Mouse (Mus musculus): ENCODE measurements around the gene Acss3.

Gene Acss3

DNA sequence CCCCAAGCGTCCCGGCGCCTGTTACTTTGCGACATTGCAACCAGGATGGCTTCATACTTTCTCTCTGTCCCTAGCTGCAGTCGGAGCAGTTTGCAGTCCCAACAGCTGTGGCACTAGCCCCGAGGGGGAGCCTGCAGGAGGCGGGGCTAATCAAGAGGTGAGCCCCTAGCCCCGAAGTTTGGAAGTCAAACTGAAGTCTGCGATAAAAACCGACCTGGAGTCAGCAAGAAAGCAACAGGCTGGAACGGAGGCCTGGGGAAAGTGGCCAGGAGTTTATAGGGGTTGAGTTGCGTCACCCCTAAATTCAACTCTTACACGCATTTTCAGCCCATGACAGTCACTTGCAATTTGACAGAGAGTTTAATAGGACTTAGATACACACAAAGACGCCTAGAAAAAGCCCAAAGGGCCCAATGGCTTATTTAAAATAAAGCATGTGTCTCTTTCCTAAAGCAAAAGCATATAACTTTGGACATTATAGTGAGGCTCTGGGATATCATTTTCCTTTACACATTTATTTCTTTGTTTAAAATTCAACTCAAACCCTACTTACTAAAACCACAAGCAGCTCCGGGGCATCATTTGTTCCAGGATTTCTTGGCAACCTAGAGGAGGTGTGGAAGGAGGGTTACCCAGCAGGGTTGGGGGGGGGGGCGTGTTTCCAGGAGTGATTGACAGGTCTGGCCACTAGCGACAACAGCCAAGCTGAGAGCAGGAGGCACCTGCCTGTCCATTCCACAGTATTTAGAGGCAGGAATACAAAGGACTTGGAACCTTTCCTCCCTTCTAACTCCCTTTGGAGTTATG is at the start of gene Acss3:
Gene Acss3 (minus strand): TSS at position 140 of the 807 bp plus-strand sequence.
- peak; percentile 55 for DNase-seq (ENCODE audit: low spot score)

DNA sequence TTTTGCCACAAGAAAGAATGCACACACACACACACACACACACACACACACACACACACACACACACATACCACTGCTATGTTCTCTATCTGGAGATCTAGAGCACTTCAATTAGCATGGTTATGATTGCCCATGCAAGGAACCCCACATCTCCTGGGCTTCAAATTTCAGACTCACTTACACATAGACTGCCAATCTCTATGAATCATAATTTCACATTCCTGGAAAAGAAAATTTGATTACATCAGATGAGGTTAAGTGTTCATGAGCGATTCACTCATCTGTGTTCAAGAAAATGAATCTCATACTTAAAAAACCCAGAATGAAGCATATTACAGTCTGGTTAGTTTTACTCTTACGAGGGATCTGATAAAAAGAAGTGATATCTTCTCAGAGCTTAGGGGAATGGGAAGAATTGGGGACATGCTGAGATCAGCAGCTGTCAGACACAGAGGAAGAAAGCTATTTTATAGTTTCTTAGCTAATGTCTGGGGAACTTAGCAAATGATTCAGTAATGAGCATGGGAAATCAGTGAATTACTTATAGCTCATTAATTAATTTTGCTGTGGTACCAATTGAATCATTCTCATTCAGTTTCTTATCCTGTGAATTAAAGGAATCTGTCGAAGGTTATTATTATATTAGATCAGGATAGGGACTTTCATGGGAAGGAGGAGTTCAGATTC is 48.7 kb upstream of the Acss3 start:
- no peak for DNase-seq (ENCODE audit: low spot score)

DNA sequence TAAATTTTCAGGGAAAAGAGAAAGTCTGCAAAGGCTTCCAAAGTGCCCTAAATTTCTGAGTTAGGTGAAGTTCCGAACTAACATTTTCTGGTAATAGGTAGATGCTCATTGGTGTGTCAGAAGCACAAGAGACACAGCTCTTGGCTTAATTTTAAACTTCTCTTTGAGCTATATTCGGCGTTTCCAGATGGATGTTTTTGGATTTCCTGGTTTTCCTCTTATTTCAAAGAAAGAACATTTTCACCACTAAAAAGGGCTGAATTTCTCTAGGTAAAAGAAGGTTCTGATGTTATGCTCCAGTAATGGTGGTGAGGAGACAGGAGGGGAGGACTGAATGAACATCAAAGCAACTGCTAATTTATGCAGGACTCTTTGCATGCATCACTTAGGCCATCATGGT is 43.0 kb upstream of the Acss3 start:
- no peak for DNase-seq (ENCODE audit: low spot score)

DNA sequence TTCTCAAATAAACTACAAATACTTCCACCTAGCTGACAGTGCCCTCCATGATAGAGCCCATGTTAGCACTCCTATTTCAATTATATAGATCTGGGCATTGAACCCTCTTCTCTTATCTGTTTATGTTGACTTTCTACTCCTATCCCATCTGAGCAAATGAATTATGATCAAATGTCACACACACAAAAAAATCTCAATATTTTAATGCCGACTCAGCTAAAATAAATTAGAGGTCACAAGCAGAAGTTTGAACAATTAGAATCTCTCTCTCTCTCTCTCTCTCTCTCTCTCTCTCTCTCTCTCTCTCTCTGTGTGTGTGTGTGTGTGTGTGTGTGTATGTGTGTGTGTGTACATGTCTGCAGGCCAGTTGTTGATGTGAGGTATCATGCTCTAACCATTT is 25.3 kb upstream of the Acss3 start:
- no peak for DNase-seq (ENCODE audit: low spot score)

DNA sequence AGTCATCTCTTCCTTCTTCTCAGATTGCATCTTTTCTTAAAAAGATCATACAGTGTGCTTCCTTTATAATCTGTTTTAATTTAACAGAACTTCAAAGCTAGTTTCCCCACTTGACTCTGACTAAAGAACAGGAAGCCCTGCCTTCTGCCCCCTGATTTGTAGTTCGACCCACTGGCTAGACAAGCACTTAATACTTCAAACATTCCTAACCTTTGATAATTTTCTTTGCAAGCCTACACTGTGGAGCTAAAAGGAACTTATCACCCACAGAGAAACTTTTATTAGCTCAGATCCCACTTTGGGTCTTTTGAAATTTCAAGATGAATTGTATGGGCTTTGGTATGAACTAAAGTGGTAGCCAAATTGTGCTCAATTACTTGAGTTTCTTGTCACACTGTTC is 20.5 kb upstream of the Acss3 start:
- DNase-seq (ENCODE audit: low spot score), result no peak

DNA sequence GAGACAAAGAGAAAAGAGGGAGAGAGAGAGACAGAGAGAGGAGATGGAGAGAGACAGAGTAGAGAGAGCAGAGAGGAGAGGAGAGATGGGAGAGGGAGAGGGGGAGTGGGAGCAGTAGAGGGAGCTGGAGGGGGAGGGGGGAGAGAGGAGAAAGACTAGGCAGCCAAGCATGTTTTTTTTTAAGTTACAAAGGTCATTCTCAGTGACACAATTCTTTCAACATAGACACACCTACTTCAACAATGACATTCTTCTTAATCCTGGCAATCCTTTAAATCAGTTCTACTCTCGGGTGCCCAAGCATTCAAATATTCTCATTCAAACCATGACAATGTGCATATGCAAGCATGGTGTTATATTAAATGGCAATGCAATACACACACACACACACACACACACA is 19.4 kb upstream of the Acss3 start:
- DNase-seq (ENCODE audit: low spot score), result no peak

DNA sequence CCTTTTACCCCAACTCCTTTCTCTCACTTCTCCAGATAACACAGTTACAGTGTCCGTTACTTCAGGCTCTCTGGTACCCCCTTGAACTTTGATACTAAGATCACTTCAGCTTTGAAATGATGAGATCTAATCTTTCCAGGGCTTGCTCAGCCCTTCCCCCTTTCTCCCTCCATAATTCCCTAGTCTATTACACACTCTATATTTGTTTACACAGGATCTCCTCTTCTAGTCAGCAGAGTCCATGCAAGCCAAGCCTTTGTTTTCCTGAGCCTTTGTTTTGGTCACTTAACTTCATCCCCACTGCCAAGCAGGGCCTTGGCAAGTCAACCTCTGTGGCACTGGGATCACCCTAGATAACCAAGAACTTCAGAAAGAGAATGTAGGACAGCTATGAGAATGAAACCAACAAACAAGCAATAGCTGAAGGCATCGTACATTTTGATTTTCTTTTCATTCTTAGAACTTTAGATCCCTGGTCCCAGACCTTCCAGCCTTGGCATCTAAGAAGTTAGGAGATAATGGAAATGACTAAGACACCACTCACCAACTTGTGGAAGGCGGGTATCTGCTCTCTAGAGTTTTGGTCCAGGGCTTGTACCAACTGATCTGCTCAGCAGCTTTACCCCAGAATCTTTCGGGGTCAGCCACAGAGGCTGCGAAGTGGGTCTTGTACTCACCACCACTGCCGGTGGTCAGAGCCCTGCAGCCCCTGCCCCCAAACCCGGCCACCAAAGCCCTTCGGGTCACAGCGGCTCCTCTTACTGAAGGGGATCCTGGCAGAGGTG is 532 bp downstream of the Acss3 start:
- DNase-seq (ENCODE audit: low spot score), result no peak

DNA sequence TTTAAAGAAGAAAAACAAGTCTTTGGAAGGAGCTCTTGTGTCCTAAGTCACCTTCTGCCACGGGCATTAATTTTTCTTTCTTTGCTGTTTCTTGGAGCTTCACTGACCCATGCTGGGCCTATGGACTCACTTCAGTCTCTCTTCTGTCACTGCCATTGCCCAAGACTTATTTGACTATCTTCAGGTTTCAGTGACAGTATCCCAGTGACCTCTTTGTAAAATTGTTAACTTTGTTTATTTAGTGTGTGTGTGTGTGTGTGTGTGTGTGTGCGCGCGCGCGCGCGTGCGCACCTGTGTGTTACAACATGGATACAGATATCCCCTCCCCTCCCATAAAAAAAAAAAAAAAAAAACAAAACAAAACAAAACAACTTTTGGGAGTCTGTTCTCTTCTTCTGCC is 2.2 kb downstream of the Acss3 start:
- DNase-seq (ENCODE audit: low spot score), result no peak

DNA sequence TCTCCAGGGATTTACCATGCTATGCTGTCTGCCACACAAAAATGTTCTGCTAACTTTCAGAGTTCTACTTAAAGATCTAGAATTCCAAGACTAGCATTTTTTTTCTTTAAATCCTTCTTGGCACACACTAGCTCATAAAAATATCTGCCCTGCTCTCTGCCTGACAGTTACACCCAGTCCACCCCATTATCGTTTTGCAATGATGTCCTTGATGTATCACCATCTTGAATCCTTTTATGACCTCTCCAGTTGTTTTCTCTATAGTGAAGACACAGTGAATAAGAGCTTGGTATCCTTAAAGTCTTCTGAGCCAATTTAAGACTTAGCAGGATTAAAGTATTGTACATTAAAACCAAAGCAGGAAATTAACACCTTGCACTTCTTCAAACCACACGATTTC is 4.3 kb downstream of the Acss3 start:
- DNase-seq (ENCODE audit: low spot score), result no peak

DNA sequence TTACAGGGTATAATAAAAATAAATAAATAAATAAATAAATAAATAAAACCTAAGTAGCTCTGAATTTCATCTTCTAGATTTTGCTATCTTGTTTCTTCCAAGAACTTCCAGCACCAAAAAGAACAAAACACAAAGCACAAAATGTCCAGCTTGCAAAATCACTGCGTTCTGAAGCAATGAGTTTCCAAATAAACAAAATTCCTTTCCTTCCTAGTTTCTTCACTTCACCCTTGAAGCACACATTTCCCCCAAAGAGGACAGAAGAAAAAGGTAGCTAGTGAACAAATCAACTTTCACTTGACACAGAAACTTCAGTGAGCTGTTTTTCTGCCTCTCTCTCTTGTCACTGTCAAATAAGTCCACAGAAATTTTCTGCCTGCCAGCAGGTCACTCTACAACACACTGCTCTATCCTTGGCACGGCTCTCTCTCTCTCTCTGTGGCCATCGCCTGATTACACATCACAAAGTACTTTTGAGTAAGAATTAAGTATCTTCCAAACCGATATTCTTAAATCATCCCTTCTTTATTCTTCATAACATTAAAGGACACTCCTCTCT is 6.7 kb downstream of the Acss3 start:
- peak; percentile 46 for DNase-seq (ENCODE audit: low spot score)

DNA sequence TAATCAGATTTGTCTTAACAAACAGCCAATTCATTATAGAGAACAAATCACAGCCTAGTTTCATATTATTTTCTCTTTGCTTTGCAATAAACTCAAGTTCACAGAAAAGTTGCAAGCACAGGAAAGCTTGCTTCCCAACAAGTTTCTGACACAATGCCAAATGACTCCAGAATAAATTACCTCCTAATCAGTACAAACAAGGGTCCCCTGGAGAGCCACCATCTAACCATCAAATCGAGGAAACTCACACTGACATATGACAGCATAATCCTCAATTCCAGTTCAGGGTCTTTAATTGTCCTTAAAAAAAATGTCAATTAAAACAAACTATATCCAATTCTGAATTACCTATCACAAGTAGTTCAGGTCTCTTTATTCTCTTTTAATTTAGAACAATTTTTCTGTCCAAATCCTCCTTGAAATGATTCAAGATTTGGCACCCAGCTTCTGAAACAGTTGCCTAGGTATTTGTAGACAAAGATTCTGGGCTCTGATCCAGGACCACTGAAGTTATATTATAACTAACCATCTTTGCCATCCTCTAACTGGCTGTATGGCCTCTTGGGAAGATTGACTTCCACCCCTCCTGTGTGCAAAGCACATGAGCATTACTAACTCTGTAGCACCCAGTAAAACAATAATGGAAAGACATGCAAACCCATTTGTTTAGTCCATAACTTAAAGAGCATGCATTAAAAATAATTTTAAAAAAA is 7.4 kb downstream of the Acss3 start:
- no peak for DNase-seq (ENCODE audit: low spot score)

DNA sequence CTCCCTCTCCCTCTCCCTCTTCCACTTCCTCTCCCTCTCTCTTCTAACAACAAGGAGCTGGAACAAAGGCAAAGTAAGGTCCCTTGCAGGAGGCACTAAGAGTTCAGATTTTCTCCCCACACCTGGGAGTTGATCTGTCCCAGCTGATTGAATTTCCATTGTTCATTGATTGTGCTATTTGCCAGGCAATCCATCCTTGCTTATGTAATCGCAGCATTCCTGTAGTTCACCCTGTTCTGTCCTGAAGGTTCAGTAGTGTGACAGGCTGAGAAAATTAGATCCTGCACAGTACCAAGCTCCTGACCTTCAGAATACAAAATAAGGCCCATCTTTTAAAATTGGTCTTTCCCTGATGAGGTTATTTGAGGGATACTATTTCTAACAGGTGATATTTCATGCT is 8.3 kb downstream of the Acss3 start:
- no peak for DNase-seq (ENCODE audit: low spot score)

DNA sequence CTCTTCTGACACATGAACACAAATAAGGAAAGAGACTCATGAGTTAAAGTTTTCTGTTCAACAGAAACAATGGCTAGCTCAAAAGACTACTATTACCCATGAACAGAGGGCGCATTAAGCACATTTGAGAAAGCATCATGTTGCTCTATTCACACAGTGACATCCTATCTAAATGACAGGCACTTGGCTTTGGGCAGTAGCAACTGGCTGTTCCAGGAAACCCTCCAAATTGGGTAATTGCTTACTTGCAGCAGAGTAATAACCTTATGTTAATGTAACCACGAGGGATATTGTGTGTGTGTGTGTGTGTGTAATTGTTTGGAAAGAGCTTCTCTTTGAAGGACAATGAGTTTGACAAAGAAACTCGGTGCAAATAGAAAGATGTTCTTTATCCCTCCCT is 29.0 kb downstream of the Acss3 start:
- no peak for DNase-seq (ENCODE audit: low spot score)

DNA sequence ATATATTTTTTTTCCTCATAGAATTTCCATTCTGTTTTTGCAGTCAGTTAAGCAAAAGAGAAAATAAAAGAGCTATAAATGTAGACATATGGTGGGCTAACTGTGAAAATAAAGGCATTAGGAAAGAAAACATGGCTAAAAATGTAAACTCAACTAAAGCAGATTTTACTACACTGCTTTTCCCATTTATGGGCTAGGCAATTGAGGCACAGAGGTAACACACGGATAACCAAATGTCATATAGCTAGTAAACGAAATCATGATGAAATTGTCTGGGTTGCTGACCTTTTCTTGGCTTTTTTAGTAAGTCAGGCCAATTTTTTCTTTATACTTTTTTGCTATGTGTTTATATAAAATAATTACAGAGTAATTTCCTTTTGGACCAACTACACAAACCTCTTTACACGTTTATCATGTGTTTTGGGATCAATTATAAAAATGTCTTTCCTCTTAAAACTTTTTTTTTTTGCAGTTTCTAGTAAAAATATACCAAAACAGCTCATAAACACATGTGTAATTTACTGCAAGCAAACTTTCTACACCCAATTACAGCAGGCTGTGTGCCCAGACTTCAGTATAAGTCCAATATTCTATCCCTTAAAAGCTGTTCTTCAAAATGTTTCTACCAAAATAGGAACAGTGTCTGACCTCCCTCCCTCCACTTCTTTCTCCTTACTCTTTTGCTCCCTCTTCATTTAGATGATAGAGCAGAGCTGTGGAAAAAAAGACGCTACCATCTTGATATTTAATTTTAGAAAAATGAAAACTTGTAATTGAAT is 69.4 kb downstream of the Acss3 start:
- DNase-seq (ENCODE audit: low spot score), result no peak

DNA sequence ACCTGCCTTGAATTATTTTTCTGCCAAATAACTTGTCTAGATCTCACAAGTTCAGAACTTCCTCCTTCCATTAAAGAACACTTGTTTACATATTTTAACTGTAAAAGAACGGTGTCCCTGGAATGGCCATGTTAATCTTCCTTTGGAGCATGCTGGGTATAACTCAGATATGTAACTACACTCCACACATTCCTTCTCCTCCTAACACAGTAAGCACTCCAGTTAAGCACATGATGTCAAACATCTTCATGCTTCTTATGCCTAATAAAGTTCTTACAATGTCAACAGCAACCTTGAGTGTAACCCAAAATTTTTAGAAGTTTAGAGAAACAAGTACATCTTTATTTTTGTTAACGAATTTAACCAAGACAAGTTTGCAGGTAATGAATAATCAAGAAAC is 73.0 kb downstream of the Acss3 start:
- DNase-seq (ENCODE audit: low spot score), result peak; percentile 2

DNA sequence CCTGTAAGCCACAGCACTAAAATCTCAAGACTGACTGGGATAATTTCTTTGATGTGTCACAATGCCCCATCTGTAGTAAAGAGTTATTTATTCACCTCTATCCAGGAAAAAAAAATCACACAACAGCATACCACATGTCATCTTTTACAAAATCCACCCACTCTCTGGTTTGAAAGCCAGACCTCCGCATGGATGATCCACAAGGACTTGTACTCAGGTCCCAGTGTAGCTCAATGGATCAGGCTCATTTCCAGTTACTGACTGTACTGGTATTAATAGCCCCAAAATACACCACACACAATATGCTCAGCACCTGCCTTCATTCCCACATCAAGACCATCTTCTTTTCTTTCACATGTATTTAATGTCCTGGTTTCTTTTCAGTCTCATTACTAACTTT is 80.8 kb downstream of the Acss3 start:
- no peak for DNase-seq (ENCODE audit: low spot score)

DNA sequence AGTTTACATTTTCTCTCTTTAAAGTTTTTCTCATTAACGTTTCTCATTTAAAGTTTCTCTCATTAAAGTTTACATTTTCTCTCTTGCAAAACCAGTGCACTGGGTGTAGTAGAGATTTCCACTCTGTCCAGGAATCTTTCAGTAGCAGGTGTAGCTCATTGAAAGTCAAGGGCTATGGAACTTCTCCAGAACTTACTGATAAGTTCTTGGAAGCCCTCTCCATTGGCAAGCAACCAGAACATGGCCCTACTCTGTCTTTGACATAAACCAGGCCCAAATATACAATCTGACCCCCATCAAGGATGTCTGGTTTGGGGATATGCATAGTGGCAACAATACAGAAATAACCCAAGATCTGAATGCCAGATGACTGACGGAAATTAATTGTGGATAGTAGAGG is 82.6 kb downstream of the Acss3 start:
- DNase-seq (ENCODE audit: low spot score), result no peak

DNA sequence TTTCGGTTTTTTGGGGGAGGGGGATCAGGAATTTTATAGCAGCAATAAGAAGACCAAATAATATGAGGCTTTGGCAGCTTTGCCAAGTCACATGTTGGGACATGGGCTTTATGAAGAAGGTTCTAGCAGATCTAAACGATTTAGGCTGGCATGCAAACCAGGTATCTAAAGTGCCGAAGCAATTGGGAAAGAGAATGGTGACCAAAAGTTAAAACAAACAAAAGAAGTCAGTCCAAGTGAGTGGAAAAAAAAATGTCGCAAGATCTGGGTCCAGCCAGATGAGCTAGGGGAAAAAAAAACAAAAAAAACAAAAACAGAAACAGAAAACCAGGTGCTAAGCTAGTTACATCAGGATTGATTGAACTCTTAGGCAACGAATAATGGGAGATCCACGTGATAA is 83.1 kb downstream of the Acss3 start:
- DNase-seq (ENCODE audit: low spot score), result peak; percentile 3

DNA sequence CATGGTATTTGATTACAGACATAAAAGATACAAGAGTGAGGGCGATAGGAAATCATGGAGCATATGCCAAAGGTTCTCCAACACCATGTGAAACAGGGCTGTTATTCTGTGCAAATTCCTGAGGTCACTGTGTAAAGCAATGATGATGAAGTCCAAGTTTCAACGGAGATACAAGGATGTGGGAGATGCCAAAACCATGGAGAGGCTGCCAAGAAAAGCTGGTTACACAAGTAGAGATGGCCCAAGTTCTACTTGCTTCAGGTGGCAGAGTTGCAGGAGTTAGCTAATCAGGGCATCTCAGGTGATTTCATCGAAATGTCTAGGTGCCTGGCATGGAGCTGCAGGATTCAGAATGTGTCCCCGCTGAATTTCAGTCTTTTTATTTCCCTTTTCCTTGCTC is 84.3 kb downstream of the Acss3 start:
- peak; percentile 8 for DNase-seq (ENCODE audit: low spot score)

DNA sequence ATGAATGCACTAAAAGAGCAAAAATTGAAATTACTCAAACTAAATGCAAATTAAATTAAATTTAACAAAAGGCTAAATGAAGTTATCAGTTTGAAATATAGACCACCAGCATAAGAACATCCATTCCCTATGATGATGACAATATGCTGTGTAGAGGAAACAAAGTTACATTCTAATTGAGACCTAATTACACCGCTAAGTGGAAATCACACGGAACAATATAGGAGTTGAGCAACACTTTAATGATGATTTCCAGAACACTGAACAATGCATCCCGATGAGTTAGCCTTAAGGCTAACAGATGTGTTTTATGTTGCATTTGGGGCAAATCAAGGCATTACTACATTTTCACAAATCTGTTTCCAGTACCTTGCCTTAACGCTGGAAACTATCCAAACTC is 99.2 kb downstream of the Acss3 start:
- no peak for DNase-seq (ENCODE audit: low spot score)

DNA sequence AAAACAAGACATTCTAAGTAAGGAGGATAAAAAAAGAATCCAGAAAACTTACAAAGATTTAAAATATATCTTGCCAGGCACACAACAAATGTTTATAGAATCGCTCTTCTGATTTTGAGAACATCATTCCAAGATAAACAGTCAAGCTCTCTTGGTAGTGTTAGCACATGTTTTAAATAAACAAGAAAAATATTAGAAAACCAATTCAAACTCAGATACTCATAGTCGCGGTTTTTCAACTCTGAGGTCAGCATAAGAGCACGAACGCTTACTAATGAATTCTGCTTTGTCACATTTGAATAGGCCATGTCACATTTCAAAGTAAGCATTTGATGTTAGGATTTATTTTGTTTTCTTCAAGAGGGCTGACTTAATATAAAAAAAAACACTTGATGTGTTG is 102.3 kb downstream of the Acss3 start:
- DNase-seq (ENCODE audit: low spot score), result no peak

Data from lung, postnatal 25 days (tissue).